Mouse (Mus musculus): ENCODE measurements around the gene Rab8a. TPM values are rescaled to one million over a fixed set of nuclear protein-coding genes. Genes with fewer than 3 reads are reported as not detected.

The Rab8a gene
- polyA plus RNA-seq, 1 experiment from 2014 or later: 96.0 TPM

GRCm38 (mm10) chr8:72218781-72219540 lies 58.0 kb downstream of the Rab8a start:
- Histone ChIP-seq H3K27ac (no peak overlapping the region), H3K9me3 (no peaks in the 10 kb centered on the region), H3K27me3 (peaks cover 30% of the 10 kb centered on the region), H3K9ac (no peak overlapping the region), H3K4me2 (peak overlapping the region; percentile 97), H3K4me3 (peak overlapping the region; percentile 90), H3K36me3 (peaks cover 31% of the 10 kb centered on the region), H3K4me1 (replicated peaks) (peaks cover 18% of the 10 kb centered on the region)
- 84% methylated on average over 9 of the region's 10 CpGs for WGBS
- peak; percentile 49 for ATAC-seq (ENCODE audit: low FRiP score)

DNA sequence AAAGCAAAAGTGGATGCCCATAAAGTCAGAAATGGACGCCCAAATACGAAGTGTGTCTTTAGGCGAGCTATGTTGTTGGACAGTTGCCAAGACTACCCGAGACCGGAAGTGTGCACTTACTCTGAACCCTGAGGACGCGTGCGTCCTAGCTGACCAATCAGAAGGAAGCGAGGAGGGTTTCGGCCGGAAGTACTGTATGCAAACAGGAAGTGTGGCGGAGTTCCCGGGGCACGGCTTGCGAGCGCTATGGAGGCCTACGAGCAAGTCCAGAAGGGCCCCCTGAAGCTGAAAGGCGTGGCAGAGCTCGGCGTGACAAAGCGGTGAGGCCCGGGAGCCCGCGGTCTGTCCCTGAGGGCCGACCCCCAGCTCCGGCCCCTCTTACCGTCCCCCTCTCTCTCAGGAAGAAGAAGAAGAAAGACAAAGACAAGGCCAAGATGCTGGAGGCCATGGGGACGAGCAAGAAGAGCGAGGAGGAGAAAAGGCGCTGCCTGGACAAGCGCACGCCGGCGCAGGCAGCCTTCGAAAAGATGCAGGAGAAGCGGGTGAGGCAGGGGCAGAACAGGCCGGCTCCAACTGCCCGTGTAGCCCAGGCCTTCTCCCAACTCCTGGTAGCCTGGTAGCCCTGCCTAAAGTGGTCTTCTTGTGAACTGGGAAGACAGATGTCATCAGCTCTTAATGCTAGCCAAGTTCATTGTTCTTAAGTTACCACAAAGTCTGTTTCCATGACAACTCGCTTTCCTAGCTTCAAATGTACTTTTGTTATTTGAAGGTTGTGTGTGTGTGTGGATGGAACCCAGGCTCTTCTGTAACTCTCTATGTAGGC lies 58.8 kb downstream of the Rab8a start, which contains the start of gene Fam32a:
Fam32a (plus strand) TSS at position 190 of the 823 bp plus-strand sequence.
- H3K36me3 ChIP-seq: peaks cover 32% of the 10 kb centered on the region
- no peaks in the 10 kb centered on the region for H3K9me3 ChIP-seq
- 11% methylated on average over 39 of the region's 39 CpGs for whole genome bisulfite sequencing
- peaks cover 18% of the 10 kb centered on the region for H3K4me1 ChIP-seq (replicated peaks)
- peak within 1 kb of the TSS; percentile 97 for H3K4me2 ChIP-seq
- H3K27ac ChIP-seq: peak within 1 kb of the TSS; percentile 84
- ATAC-seq (ENCODE audit: low FRiP score): peak; percentile 98
- peak within 1 kb of the TSS; percentile 90 for H3K4me3 ChIP-seq
- peak within 1 kb of the TSS; percentile 88 for H3K9ac ChIP-seq
- H3K27me3 ChIP-seq: peaks cover 29% of the 10 kb centered on the region

DNA sequence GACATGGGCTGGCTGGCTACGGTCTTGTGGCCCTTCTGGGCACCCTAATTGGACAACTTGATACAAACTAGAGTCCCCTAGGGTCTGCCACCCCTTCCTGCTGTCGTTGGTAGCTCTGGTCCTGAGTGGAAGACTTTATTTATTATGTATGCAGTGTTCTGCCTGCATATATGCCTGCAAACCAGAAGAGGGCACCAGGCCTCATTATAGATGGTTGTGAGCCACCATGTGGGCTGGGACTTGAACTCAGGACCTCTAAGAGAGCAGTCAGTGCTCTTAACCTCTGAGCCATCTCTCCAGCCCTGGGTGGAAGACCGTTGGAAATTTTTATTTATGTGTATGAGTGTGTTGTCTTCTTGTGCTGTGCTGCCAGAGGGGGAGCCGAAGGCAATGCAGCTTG lies 59.8 kb downstream of the Rab8a start:
- Histone ChIP-seq H3K4me2 (peak overlapping the region; percentile 97), H3K27ac (no peak overlapping the region), H3K9ac (no peak overlapping the region), H3K4me1 (replicated peaks) (peaks cover 18% of the 10 kb centered on the region), H3K27me3 (peaks cover 20% of the 10 kb centered on the region), H3K9me3 (no peaks in the 10 kb centered on the region), H3K4me3 (peak overlapping the region; percentile 90), H3K36me3 (peaks cover 32% of the 10 kb centered on the region)
- no peak for ATAC-seq (ENCODE audit: low FRiP score)
- WGBS: 82% methylated on average over 4 of the region's 4 CpGs

- H3K4me3 ChIP-seq: no peak overlapping the region
- no peak overlapping the region for H3K27ac ChIP-seq
- ATAC-seq (ENCODE audit: low FRiP score): no peak
- H3K4me2 ChIP-seq: no peak overlapping the region
- no peaks in the 10 kb centered on the region for H3K9me3 ChIP-seq
- peaks cover 32% of the 10 kb centered on the region for H3K36me3 ChIP-seq
- peaks cover 18% of the 10 kb centered on the region for H3K4me1 ChIP-seq (replicated peaks)
- WGBS: 94% methylated on average over 5 of the region's 5 CpGs
- no peak overlapping the region for H3K9ac ChIP-seq
- peaks cover 2% of the 10 kb centered on the region; the same call in 1 of the 2 replicates for H3K27me3 ChIP-seq
Observed at GRCm38 (mm10) chr8:72222656-72223055, 61.7 kb downstream of the Rab8a start.

Other genes starting within 250 kb of the Rab8a start
- 15.1 and 16.9 TPM in 2 replicates for gene Zfp961, start 210.2 kb upstream of the Rab8a start, polyA plus RNA-seq (2015; fragmentation: Nextera tagmentation; extraction: Ambion mirVana)
- 0.73 and 0.76 TPM in 2 replicates for gene Cyp4f18, start 151.6 kb upstream of the Rab8a start, polyA plus RNA-seq (2015; fragmentation: Nextera tagmentation; extraction: Ambion mirVana)
- gene Olfr372, start 120.0 kb upstream of the Rab8a start, polyA plus RNA-seq (2015; fragmentation: Nextera tagmentation; extraction: Ambion mirVana): not detected in 2 replicates
- gene Olfr373, start 78.0 kb upstream of the Rab8a start, polyA plus RNA-seq (2015; fragmentation: Nextera tagmentation; extraction: Ambion mirVana): not detected in 2 replicates
- gene Olfr374, start 54.2 kb upstream of the Rab8a start, polyA plus RNA-seq (2015; fragmentation: Nextera tagmentation; extraction: Ambion mirVana): 0.05 TPM in 1 of 2 replicates, not detected in the other
- 221 and 233 TPM in 2 replicates for gene Tpm4, start 26.2 kb upstream of the Rab8a start, polyA plus RNA-seq (2015; fragmentation: Nextera tagmentation; extraction: Ambion mirVana)
- gene Hsh2d, start 28.4 kb downstream of the Rab8a start, polyA plus RNA-seq (2015; fragmentation: Nextera tagmentation; extraction: Ambion mirVana): not detected in 2 replicates
- not detected in 2 replicates for gene Cib3, start 51.6 kb downstream of the Rab8a start, polyA plus RNA-seq (2015; fragmentation: Nextera tagmentation; extraction: Ambion mirVana)
- not detected in 2 replicates for gene Gm11034, start 52.4 kb downstream of the Rab8a start, polyA plus RNA-seq (2015; fragmentation: Nextera tagmentation; extraction: Ambion mirVana)
- gene Fam32a, start 58.5 kb downstream of the Rab8a start, polyA plus RNA-seq (2015; fragmentation: Nextera tagmentation; extraction: Ambion mirVana): 108 and 109 TPM in 2 replicates
- 247 and 261 TPM in 2 replicates for gene Ap1m1, start 78.8 kb downstream of the Rab8a start, polyA plus RNA-seq (2015; fragmentation: Nextera tagmentation; extraction: Ambion mirVana)
- 15.4 TPM in 2 replicates for gene Gm10282, start 144.1 kb downstream of the Rab8a start, polyA plus RNA-seq (2015; fragmentation: Nextera tagmentation; extraction: Ambion mirVana)
- 5.0 and 5.9 TPM in 2 replicates for gene Klf2, start 157.8 kb downstream of the Rab8a start, polyA plus RNA-seq (2015; fragmentation: Nextera tagmentation; extraction: Ambion mirVana)